ENCODE assay signal across 9 mouse cellular contexts in the genomic region with DNA sequence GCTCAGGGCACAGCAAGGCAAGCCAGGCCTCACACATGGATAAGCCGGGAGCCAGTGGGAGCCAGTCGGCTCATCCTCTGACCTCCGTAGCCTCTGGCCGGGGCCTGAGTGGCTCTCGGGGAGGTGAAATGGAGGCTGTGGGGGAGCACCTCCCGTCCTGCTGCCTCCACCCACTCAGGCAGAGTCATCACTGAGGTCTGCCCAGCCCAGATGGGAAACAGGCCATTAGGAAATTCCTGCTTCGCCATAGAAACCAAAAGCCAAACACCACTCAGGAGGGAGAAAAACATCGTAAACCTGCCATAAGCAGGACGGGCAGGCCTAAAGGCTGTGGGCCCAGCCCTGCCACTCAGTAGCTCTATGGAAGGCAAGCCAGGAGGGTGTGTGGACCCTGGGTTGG. TPM values are rescaled to one million over a fixed set of nuclear protein-coding genes. Genes with fewer than 3 reads are reported as not detected.
DNase-seq lines count a peak whose midpoint lies in the region; ATAC-seq and TF ChIP-seq lines count a peak whose summit lies in the region.
"Had no signal": no experiment of that assay in that cellular context is flagged by ENCODE, and none has a peak within 500 bp of the region (broad histone marks: within the 10 kb centered on the region; RNA-seq: fewer than 3 reads in every experiment).

No protein-coding gene starts in this region.

- peaks cover 4% of the 10 kb centered on the region; the same call in 1 of the 2 replicates for H3K27me3 ChIP-seq in heart, postnatal 0 days (ENCODE audit: control insufficient read depth, insufficient read depth, low read length)
- H3K27me3 ChIP-seq in limb, embryonic 11.5 days (ENCODE audit: control insufficient read depth, insufficient read depth, low read length) = no peaks in the 10 kb centered on the region
- no peaks in the 10 kb centered on the region for H3K27me3 ChIP-seq in stomach, embryonic 16.5 days (ENCODE audit: control insufficient read depth, insufficient read depth, low read length)

- TF ChIP-seq EP300 in heart, postnatal 0 days (IDR thresholded peaks at IDR 0.05; ENCODE audit: low read depth) = no peak

- no peak overlapping the region for H3K27ac ChIP-seq in heart, postnatal 0 days (ENCODE audit: low read depth)
- peak overlapping the region; percentile 81 for H3K27ac ChIP-seq in limb, embryonic 11.5 days (replicated peaks; ENCODE audit: low read depth, low read length)
- H3K27ac ChIP-seq in stomach, embryonic 16.5 days (ENCODE audit: low read length) = 0 out of 2 replicates have a peak overlapping the region, but pooled peaks have one; percentile 12
- H3K27ac ChIP-seq: liver, embryonic 13.5 days had no signal

- whole genome bisulfite sequencing in heart, postnatal 0 days = 61% methylated on average over 9 of the region's 9 CpGs
- 4% methylated on average over 9 of the region's 9 CpGs for WGBS in limb, embryonic 11.5 days
- 25% methylated on average over 9 of the region's 9 CpGs for WGBS in stomach, embryonic 16.5 days

- peak; percentile 18; the same call in 1 of the 2 replicates for ATAC-seq in heart, postnatal 0 days (ENCODE audit: insufficient read depth, low read depth)
- ATAC-seq in limb, embryonic 11.5 days (ENCODE audit: insufficient number of reproducible peaks, low FRiP score, low TSS enrichment, low read depth) = peak; percentile 31; the same call in 1 of the 2 replicates
- peak; percentile 34; the same call in 1 of the 2 replicates for ATAC-seq in stomach, embryonic 16.5 days (ENCODE audit: insufficient read depth, low FRiP score)

- H3K9me3 ChIP-seq in heart, postnatal 0 days (replicated peaks; ENCODE audit: control insufficient read depth, low read length) = no peaks in the 10 kb centered on the region
- H3K9me3 ChIP-seq in limb, embryonic 11.5 days (ENCODE audit: control insufficient read depth, low read length) = no peaks in the 10 kb centered on the region
- H3K9me3 ChIP-seq in stomach, embryonic 16.5 days (replicated peaks; ENCODE audit: control insufficient read depth, low read length) = no peaks in the 10 kb centered on the region
- H3K9me3 ChIP-seq: liver, embryonic 13.5 days had no signal

- peaks cover 31% of the 10 kb centered on the region for H3K4me1 ChIP-seq in heart, postnatal 0 days (ENCODE audit: control insufficient read depth, insufficient read depth)
- peaks cover 61% of the 10 kb centered on the region for H3K4me1 ChIP-seq in limb, embryonic 11.5 days (ENCODE audit: control insufficient read depth, insufficient read depth, low read length)
- H3K4me1 ChIP-seq in stomach, embryonic 16.5 days (ENCODE audit: control insufficient read depth, insufficient read depth, low read length) = peaks cover 47% of the 10 kb centered on the region

- no peak overlapping the region for H3K4me3 ChIP-seq in heart, postnatal 0 days (ENCODE audit: low read depth, low read length)
- no peak overlapping the region for H3K4me3 ChIP-seq in limb, embryonic 11.5 days (ENCODE audit: low read depth, low read length)
- H3K4me3 ChIP-seq in stomach, embryonic 16.5 days (replicated peaks; ENCODE audit: low read length) = no peak overlapping the region
- H3K4me3 ChIP-seq: liver, embryonic 13.5 days had no signal

- TF ChIP-seq CTCF in heart, postnatal 0 days (IDR thresholded peaks at IDR 0.05; ENCODE audit: low read depth) = no peak

- no peak overlapping the region for H3K4me2 ChIP-seq in heart, postnatal 0 days (ENCODE audit: low read depth, low read length)
- peak overlapping the region; percentile 3; the same call in 1 of the 2 replicates for H3K4me2 ChIP-seq in limb, embryonic 11.5 days (ENCODE audit: low read depth, severe bottlenecking)
- no peak overlapping the region; the same call in 1 of the 2 replicates for H3K4me2 ChIP-seq in stomach, embryonic 16.5 days (ENCODE audit: low read depth, low read length)
- H3K4me2 ChIP-seq: liver, embryonic 13.5 days had no signal

- DNase-seq in urinary bladder, postnatal 25 days (ENCODE audit: low spot score) = peak; percentile 54
- DNase-seq in urinary bladder, adult 2 months (ENCODE audit: low spot score) = no peak
- no peak for DNase-seq in heart, postnatal 0 days (ENCODE audit: low spot score)
- peak; percentile 77 for DNase-seq in limb, embryonic 11.5 days (ENCODE audit: low spot score)
- no peak for DNase-seq in natural killer cell, adult 2 months (ENCODE audit: low spot score in 2 of 2)
- DNase-seq in right cerebral cortex, adult 18-20 months = no peak
- no peak for DNase-seq in c-Kit-positive CD71-positive TER-119-positive erythroid progenitor cells, embryonic 14.5 days (ENCODE audit: low spot score)
- DNase-seq: liver, embryonic 13.5 days had no signal

- no peak overlapping the region for H3K9ac ChIP-seq in heart, postnatal 0 days (replicated peaks; ENCODE audit: low read depth, low read length)
- H3K9ac ChIP-seq in limb, embryonic 11.5 days (ENCODE audit: low read length) = no peak overlapping the region; the same call in 1 of the 2 replicates
- H3K9ac ChIP-seq in stomach, embryonic 16.5 days (ENCODE audit: low read length) = no peak overlapping the region
- H3K9ac ChIP-seq: liver, embryonic 13.5 days had no signal

- no peaks in the 10 kb centered on the region for H3K36me3 ChIP-seq in heart, postnatal 0 days (replicated peaks; ENCODE audit: control insufficient read depth, insufficient read depth, low read length)
- H3K36me3 ChIP-seq in limb, embryonic 11.5 days (ENCODE audit: control insufficient read depth, insufficient read depth, low read length) = no peaks in the 10 kb centered on the region
- no peaks in the 10 kb centered on the region for H3K36me3 ChIP-seq in stomach, embryonic 16.5 days (ENCODE audit: control insufficient read depth, insufficient read depth, low read length)
- H3K36me3 ChIP-seq: liver, embryonic 13.5 days had no signal

RNA-seq across cellular contexts. Expression of a gene that starts 8.5 kb away (rescaled TPM):
- 170 and 183 TPM in 2 replicates for polyA plus RNA-seq in urinary bladder, adult 2 months (2012; rRNA removed)
- 14.2 and 29.3 TPM in 2 replicates for total RNA-seq in heart, postnatal 0 days (2014; rRNA removed; ENCODE audit: low replicate concordance)
- 23.6 and 26.6 TPM in 2 replicates for polyA plus RNA-seq in heart, postnatal 0 days (2015; fragmentation: Nextera tagmentation; extraction: Ambion mirVana)
- polyA plus RNA-seq in limb, embryonic 11.5 days (2014; fragmentation: Nextera tagmentation; extraction: Ambion mirVana) = 166 and 178 TPM in 2 replicates
- 63.7 and 65.9 TPM in 2 replicates for polyA plus RNA-seq in stomach, embryonic 16.5 days (2015; fragmentation: Nextera tagmentation; extraction: Ambion mirVana)

RNA-seq across cellular contexts. Expression of a gene that starts 32.4 kb away (rescaled TPM):
- polyA plus RNA-seq in urinary bladder, adult 2 months (2012; rRNA removed) = 1.5 and 2.6 TPM in 2 replicates
- 2.1 TPM in 2 replicates for total RNA-seq in heart, postnatal 0 days (2014; rRNA removed; ENCODE audit: low replicate concordance)
- polyA plus RNA-seq in heart, postnatal 0 days (2015; fragmentation: Nextera tagmentation; extraction: Ambion mirVana) = 0.70 and 0.96 TPM in 2 replicates
- 0.89 and 1.1 TPM in 2 replicates for polyA plus RNA-seq in limb, embryonic 11.5 days (2014; fragmentation: Nextera tagmentation; extraction: Ambion mirVana)
- polyA plus RNA-seq in stomach, embryonic 16.5 days (2015; fragmentation: Nextera tagmentation; extraction: Ambion mirVana) = 2.7 and 2.9 TPM in 2 replicates

RNA-seq across cellular contexts. Expression of a gene that starts 39.6 kb away (rescaled TPM):
- polyA plus RNA-seq in urinary bladder, adult 2 months (2012; rRNA removed) = 26.5 and 26.7 TPM in 2 replicates
- 49.0 and 67.2 TPM in 2 replicates for total RNA-seq in heart, postnatal 0 days (2014; rRNA removed; ENCODE audit: low replicate concordance)
- polyA plus RNA-seq in heart, postnatal 0 days (2015; fragmentation: Nextera tagmentation; extraction: Ambion mirVana) = 18.9 and 19.8 TPM in 2 replicates
- polyA plus RNA-seq in limb, embryonic 11.5 days (2014; fragmentation: Nextera tagmentation; extraction: Ambion mirVana) = 39.3 and 44.3 TPM in 2 replicates
- polyA plus RNA-seq in stomach, embryonic 16.5 days (2015; fragmentation: Nextera tagmentation; extraction: Ambion mirVana) = 78.6 and 86.8 TPM in 2 replicates

Comparison
In these comparisons a context has a peak if more than half of its experiments do, and no peak if none do; other contexts are left out.
1. DNase-seq: peak in urinary bladder, postnatal 25 days (single experiment) and limb, embryonic 11.5 days (single experiment); none in urinary bladder, adult 2 months (single experiment), heart, postnatal 0 days (single experiment), natural killer cell, adult 2 months (0 of 2), right cerebral cortex, adult 18-20 months (single experiment) and c-Kit-positive CD71-positive TER-119-positive erythroid progenitor cells, embryonic 14.5 days (single experiment).
2. Peak in every context shown above with its lines, with median percentiles within 50 percentile points of each other: ATAC-seq.